Mouse (Mus musculus): ENCODE measurements around the gene Dab2ip.
A peak's percentile ranks its signal among the peaks of the same experiment; 100 is the strongest.

The Dab2ip gene

GRCm38 (mm10) chr2:35680833-35681232, 122.8 kb downstream of the Dab2ip start:
- DNase-seq (ENCODE audit: low spot score in 2 of 2): no peak

GRCm38 (mm10) chr2:35684005-35684404, 125.9 kb downstream of the Dab2ip start:
- DNase-seq (ENCODE audit: low spot score in 2 of 2): no peak

GRCm38 (mm10) chr2:35684735-35685312, 126.8 kb downstream of the Dab2ip start:
- no peak for DNase-seq (ENCODE audit: low spot score in 2 of 2)

- no peak for DNase-seq (ENCODE audit: low spot score in 2 of 2)
These were observed 128.0 kb downstream of the Dab2ip start for GRCm38 (mm10) chr2:35686104-35686503.

- no peak for DNase-seq (ENCODE audit: low spot score in 2 of 2)
These were observed 129.5 kb downstream of the Dab2ip start for GRCm38 (mm10) chr2:35687557-35688070.

GRCm38 (mm10) chr2:35688121-35688520, 130.1 kb downstream of the Dab2ip start:
- DNase-seq (ENCODE audit: low spot score in 2 of 2): no peak

GRCm38 (mm10) chr2:35688581-35688980, 130.5 kb downstream of the Dab2ip start:
- no peak for DNase-seq (ENCODE audit: low spot score in 2 of 2)

GRCm38 (mm10) chr2:35689881-35690280, 131.8 kb downstream of the Dab2ip start:
- no peak for DNase-seq (ENCODE audit: low spot score in 2 of 2)

GRCm38 (mm10) chr2:35691257-35692049, 133.4 kb downstream of the Dab2ip start:
- DNase-seq (ENCODE audit: low spot score in 2 of 2): peak; percentile 71 to 84

- DNase-seq (ENCODE audit: low spot score in 2 of 2): peak in 1 of 2 experiments; percentile 43
These were observed 134.3 kb downstream of the Dab2ip start for GRCm38 (mm10) chr2:35692272-35692900.

- no peak for DNase-seq (ENCODE audit: low spot score in 2 of 2)
These were observed 135.0 kb downstream of the Dab2ip start for GRCm38 (mm10) chr2:35693037-35693436.

GRCm38 (mm10) chr2:35694111-35694510, 136.0 kb downstream of the Dab2ip start:
- DNase-seq (ENCODE audit: low spot score in 2 of 2): no peak

GRCm38 (mm10) chr2:35696193-35696541, 138.1 kb downstream of the Dab2ip start:
- no peak for DNase-seq (ENCODE audit: low spot score in 2 of 2)

- DNase-seq (ENCODE audit: low spot score in 2 of 2): no peak
These were observed 138.7 kb downstream of the Dab2ip start for GRCm38 (mm10) chr2:35696542-35697391.

GRCm38 (mm10) chr2:35697768-35698167, 139.7 kb downstream of the Dab2ip start:
- no peak for DNase-seq (ENCODE audit: low spot score in 2 of 2)

GRCm38 (mm10) chr2:35700966-35701365, 142.9 kb downstream of the Dab2ip start:
- no peak for DNase-seq (ENCODE audit: low spot score in 2 of 2)

- no peak for DNase-seq (ENCODE audit: low spot score in 2 of 2)
These were observed 143.9 kb downstream of the Dab2ip start for GRCm38 (mm10) chr2:35702001-35702400.

- DNase-seq (ENCODE audit: low spot score in 2 of 2): no peak
These were observed 144.5 kb downstream of the Dab2ip start for GRCm38 (mm10) chr2:35702608-35703007.

- DNase-seq (ENCODE audit: low spot score in 2 of 2): peak in 1 of 2 experiments; percentile 64
These were observed 145.2 kb downstream of the Dab2ip start for GRCm38 (mm10) chr2:35703241-35703640.

GRCm38 (mm10) chr2:35712611-35713010, 154.5 kb downstream of the Dab2ip start:
- no peak for DNase-seq (ENCODE audit: low spot score in 2 of 2)

GRCm38 (mm10) chr2:35713460-35713859, 155.4 kb downstream of the Dab2ip start:
- no peak for DNase-seq (ENCODE audit: low spot score in 2 of 2)

GRCm38 (mm10) chr2:35714742-35715167, 156.7 kb downstream of the Dab2ip start:
- DNase-seq (ENCODE audit: low spot score in 2 of 2): no peak
